Mouse (Mus musculus) ES-Bruce4 (cell line): ENCODE results near the gene Heatr4.

Source experiments
- CTCF ChIP-seq: IDR thresholded peaks from one replicate; pipeline ENCODE4 v1.8.1; 2011; ENCODE audit warnings: low read depth, low read length
- EP300 ChIP-seq: IDR thresholded peaks from 2 replicates; pipeline ENCODE4 v1.6.1; 2011; ENCODE audit warnings: low read depth, low read length; ENCODE audit not compliant: insufficient read depth
- POLR2A ChIP-seq: IDR thresholded peaks from one replicate; pipeline ENCODE4 v1.8.1; 2011; ENCODE audit warnings: low read length; ENCODE audit not compliant: insufficient read depth

GRCm38 (mm10) chr12:83989378-83989777 is 4.7 kb upstream of the Heatr4 start:
- TF ChIP-seq POLR2A: no peak
- peak; percentile 12 for TF ChIP-seq CTCF
- TF ChIP-seq EP300: no peak
